Mouse (Mus musculus) brain, embryonic 14.5 days (tissue): ENCODE data around the gene Trak1.

Experiments used
- CTCF ChIP-seq: fragments of 200-500 bp; IDR thresholded peaks from 2 replicates; pipeline ENCODE4 v1.5.1; 2012; ENCODE audit warnings: inconsistent platforms, mild to moderate bottlenecking, moderate library complexity, borderline replicate concordance; ENCODE audit not compliant: insufficient read depth, insufficient read length; ENCODE audit errors: extremely low read depth
- POLR2A ChIP-seq: fragments of 200-500 bp; IDR thresholded peaks from 2 replicates; pipeline ENCODE4 v1.6.1; 2012; ENCODE audit warnings: mild to moderate bottlenecking, inconsistent platforms, borderline replicate concordance; ENCODE audit not compliant: poor library complexity, insufficient read depth, insufficient read length, severe bottlenecking; ENCODE audit errors: extremely low read depth

GRCm38 (mm10) chr9:121422402-121422801 is 125.1 kb downstream of the Trak1 start:
- TF ChIP-seq POLR2A (no peak), CTCF (no peak)
